Mouse (Mus musculus) thymus, postnatal 25 days (tissue): ENCODE results near the gene Gm5862.
"Not testable (repeated sequence)": the region's sequence is repeated elsewhere in the genome, so short reads cannot be mapped to it uniquely, and the experiment has no call there.

Experiments used
- DNase-seq: peaks from one replicate; pipeline ENCODE4 v3.0.0; 2022

The Gm5862 gene

GRCm38 (mm10) chr5:26022816-26023215 is at the start of gene Gm5862:
Gene Gm5862, minus strand, starts transcription at chr5:26022916.
- not testable (repeated sequence) for DNase-seq

GRCm38 (mm10) chr5:26070716-26071115 is 48.0 kb upstream of the Gm5862 start:
- DNase-seq, result no peak

- DNase-seq, result not testable (repeated sequence)
These were observed 35.8 kb upstream of the Gm5862 start, which contains the start of gene Gm7347 for GRCm38 (mm10) chr5:26058481-26058880. Gene Gm7347, minus strand, starts transcription at chr5:26058581.

- DNase-seq, result not testable (repeated sequence)
These were observed 16.7 kb upstream of the Gm5862 start, which contains the start of gene Speer4a for GRCm38 (mm10) chr5:26039458-26039857. Gene Speer4a, minus strand, starts transcription at chr5:26039558.

GRCm38 (mm10) chr5:26007697-26008096 is 15.0 kb downstream of the Gm5862 start:
- DNase-seq, result not testable (repeated sequence)

GRCm38 (mm10) chr5:26006937-26007695 is 15.6 kb downstream of the Gm5862 start:
- DNase-seq, result not testable (repeated sequence)

GRCm38 (mm10) chr5:26004698-26005097 is 18.0 kb downstream of the Gm5862 start, which contains the start of gene Gm1979:
Gene Gm1979, minus strand, starts transcription at chr5:26004798.
- not testable (repeated sequence) for DNase-seq

GRCm38 (mm10) chr5:25988550-25988949 is 34.2 kb downstream of the Gm5862 start, which contains the start of gene Gm21698:
Gene Gm21698, minus strand, starts transcription at chr5:25988650.
- DNase-seq, result not testable (repeated sequence)

- DNase-seq, result not testable (repeated sequence)
These were observed 50.2 kb downstream of the Gm5862 start, which contains the start of gene Gm21680 for GRCm38 (mm10) chr5:25972563-25972962. Gene Gm21680, minus strand, starts transcription at chr5:25972663.
